Mouse (Mus musculus): ENCODE results near the gene Slc25a45. TPM values are rescaled to one million over a fixed set of nuclear protein-coding genes. Genes with fewer than 3 reads are reported as not detected.

Slc25a45 gene
- polyA plus RNA-seq, 1 experiment from 2014 or later, result 2.0 TPM

DNA sequence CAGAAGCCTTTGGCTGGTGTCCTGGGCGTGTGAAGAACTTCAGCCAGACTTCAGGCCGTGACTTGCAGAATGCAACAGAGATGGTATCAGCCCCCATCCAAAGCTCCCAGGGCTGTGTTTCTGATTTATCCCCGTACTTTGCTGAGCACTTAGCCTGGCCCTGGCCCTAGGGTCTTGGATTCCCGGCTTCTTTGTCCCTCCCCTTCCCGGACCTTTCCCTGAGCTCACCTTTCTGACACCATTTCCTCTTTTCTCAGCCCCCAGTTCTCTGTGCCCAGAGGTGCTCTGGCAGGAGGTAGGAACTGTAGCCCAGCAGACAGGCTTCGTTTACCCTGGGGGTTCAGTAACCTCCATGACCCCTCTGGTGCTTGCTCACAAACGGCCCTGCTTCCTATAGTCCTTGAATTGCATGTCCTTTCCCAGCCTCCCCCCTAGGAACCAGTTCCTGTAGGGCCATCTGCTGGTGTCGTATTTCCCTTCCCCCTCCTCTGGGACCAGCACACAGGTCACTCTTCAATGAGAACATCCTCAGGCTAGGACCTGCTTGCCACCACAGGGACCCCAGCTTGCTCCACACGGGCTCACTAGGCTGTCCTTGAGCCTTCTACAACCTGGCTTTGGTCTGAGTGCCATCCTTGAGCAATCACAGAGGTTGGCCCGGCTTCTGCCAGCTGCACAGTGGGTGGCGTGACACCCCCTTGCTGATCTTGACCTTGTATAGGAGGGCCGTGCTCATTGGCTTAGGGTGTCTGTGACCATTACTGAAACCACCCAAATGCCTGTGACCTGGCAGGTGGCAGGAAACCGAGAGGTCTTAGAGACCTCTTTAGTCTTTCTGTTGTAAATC, 28.6 kb upstream of the Slc25a45 start:
- peak overlapping the region; percentile 21 for H3K4me2 ChIP-seq (replicated peaks)
- no peaks in the 10 kb centered on the region for H3K27me3 ChIP-seq
- 23% methylated on average over 13 of the region's 13 CpGs for WGBS
- H3K9me3 ChIP-seq, result no peaks in the 10 kb centered on the region
- H3K9ac ChIP-seq, result no peak overlapping the region; the same call in 1 of the 2 replicates
- 0 out of 2 replicates have a peak overlapping the region, but pooled peaks have one; percentile 1 for H3K4me3 ChIP-seq
- no peak for ATAC-seq (ENCODE audit: insufficient number of reproducible peaks, insufficient read depth, low FRiP score, low TSS enrichment)
- H3K4me1 ChIP-seq, result peaks cover 57% of the 10 kb centered on the region
- peaks cover 20% of the 10 kb centered on the region for H3K36me3 ChIP-seq
- peak overlapping the region; percentile 95 for H3K27ac ChIP-seq

DNA sequence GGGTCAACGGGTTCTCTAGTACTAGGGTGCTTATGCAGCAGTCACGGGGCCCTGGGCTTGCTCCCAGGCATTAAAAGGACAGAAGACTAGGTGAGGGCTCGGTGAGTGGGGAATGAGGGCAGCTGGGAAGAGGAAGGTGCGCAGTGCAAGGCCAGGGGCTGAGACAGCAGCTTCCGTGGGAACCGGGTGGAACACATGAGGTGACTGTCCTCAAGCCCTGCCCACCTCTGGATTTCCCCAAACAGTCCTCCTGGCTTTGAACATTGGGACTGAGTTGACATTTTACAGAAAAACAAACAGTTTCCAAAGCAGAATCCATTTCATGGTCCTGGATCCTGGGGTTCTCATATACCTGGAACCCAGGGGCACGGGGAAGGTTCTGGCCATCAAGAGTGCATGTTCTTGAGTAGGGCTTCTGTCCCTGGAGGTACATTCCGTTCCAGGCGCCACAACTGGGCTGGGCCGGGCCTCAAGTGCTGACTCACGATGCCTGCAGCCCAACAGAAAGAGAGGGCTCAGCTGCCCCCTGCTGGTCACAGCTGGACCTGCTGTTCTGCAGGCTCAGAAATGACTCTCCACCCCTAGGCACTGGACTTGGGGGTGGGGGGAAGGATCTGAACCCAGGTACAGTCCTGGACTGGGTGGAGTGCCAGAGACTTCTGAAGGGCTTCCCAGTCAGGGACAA, 27.6 kb upstream of the Slc25a45 start:
- H3K9ac ChIP-seq, result peak overlapping the region; percentile 21; the same call in 1 of the 2 replicates
- H3K4me2 ChIP-seq (replicated peaks), result no peak overlapping the region; the same call in 1 of the 2 replicates
- H3K9me3 ChIP-seq, result no peaks in the 10 kb centered on the region
- H3K36me3 ChIP-seq, result peaks cover 21% of the 10 kb centered on the region
- peak overlapping the region; percentile 95; the same call in 1 of the 2 replicates for H3K27ac ChIP-seq
- ATAC-seq (ENCODE audit: insufficient number of reproducible peaks, insufficient read depth, low FRiP score, low TSS enrichment), result peak; percentile 26; the same call in 1 of the 2 replicates
- peaks cover 48% of the 10 kb centered on the region for H3K4me1 ChIP-seq
- no peaks in the 10 kb centered on the region for H3K27me3 ChIP-seq
- H3K4me3 ChIP-seq, result no peak overlapping the region
- 30% methylated on average over 11 of the region's 11 CpGs for WGBS

DNA sequence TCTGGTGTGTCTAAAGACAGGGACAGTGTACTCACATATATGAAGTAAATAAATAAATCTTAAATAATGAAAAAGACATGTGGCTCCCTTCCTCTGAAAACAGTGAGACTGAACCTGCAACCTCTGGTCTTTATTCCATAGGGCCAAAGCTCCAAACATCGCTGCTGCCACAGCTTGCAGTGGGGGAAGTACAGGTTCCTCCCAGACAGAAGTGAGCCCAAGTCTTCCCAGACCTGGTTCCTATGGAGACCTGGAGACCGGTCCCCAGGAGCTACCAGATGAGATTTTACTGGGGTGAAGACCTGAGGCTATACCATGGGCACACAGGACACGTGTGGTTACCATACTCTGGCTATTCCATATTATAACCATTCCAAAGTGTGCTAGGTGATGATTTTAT, 26.7 kb upstream of the Slc25a45 start:
- no peaks in the 10 kb centered on the region for H3K9me3 ChIP-seq
- peaks cover 45% of the 10 kb centered on the region for H3K4me1 ChIP-seq
- H3K4me3 ChIP-seq, result no peak overlapping the region
- ATAC-seq (ENCODE audit: insufficient number of reproducible peaks, insufficient read depth, low FRiP score, low TSS enrichment), result no peak
- no peak overlapping the region for H3K27ac ChIP-seq
- no peaks in the 10 kb centered on the region for H3K27me3 ChIP-seq
- WGBS, result 86% methylated on average over 3 of the region's 3 CpGs
- no peak overlapping the region for H3K4me2 ChIP-seq (replicated peaks)
- peaks cover 26% of the 10 kb centered on the region for H3K36me3 ChIP-seq
- no peak overlapping the region for H3K9ac ChIP-seq

DNA sequence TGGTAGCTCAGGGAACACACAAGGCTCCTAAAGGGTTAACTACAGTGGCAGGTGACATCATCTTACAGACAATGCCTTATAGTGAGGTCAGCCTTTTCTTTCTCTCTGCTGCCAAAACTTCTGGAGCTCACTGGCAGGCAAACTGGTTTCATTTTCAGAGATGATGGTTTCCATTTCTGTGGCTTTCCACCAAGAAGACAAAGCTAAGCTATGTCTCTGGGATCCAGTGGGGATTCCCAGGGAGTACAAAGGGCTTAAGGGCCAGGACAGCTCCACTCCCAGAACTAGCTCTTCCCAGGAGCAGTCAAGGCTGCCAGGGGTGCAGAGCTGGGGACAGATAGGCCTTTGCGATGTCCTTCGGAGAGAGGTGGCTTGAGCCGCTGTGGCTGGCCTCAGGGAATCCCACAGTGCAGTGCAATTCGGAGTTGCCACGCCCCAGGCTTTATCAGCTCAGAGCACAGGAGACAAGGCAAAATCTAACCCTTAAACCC, 26.1 kb upstream of the Slc25a45 start:
- Histone ChIP-seq H3K36me3 (peaks cover 29% of the 10 kb centered on the region), H3K27me3 (no peaks in the 10 kb centered on the region), H3K4me3 (no peak overlapping the region), H3K27ac (no peak overlapping the region), H3K9me3 (no peaks in the 10 kb centered on the region), H3K4me1 (peaks cover 39% of the 10 kb centered on the region), H3K4me2 (replicated peaks) (no peak overlapping the region), H3K9ac (peak overlapping the region; percentile 26)
- ATAC-seq (ENCODE audit: insufficient number of reproducible peaks, insufficient read depth, low FRiP score, low TSS enrichment), result no peak
- 77% methylated on average over 5 of the region's 5 CpGs for WGBS

DNA sequence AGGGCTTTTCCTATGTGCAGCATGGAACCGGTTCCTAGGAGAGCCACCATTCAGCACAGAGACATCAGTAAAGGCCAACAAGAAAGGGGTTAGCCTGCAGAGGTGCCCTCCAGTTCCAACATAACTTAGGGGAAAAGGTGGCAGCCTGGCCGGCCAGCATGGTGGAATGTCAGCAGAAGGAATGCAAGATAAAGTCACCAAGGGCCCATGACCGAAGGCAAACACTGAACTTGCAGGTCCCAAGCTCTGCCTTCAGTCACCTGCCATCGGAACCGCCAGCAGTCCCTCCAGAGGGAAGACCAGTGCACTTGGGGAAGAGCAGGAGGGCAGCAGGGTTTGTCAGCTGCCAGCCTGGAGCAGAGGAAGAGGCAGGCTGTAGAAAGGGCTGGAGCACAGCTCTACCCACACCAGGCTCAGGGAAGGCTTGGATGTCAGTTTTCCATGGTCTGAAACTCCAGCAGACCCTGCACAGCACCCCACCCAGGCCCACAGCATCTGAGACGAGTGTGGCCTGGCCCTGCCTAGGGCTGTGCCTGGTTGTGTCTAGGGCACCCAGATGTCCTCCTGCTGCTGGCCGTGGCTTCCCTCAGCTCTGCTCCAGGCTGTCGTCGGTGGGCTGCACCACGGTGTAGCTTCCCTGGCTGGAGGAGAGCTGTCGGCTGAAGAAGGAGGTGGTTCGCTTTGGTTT, 25.4 kb upstream of the Slc25a45 start:
- Histone ChIP-seq H3K4me2 (replicated peaks) (no peak overlapping the region), H3K36me3 (peaks cover 34% of the 10 kb centered on the region), H3K9me3 (no peaks in the 10 kb centered on the region), H3K4me1 (peaks cover 33% of the 10 kb centered on the region), H3K27ac (no peak overlapping the region), H3K27me3 (no peaks in the 10 kb centered on the region), H3K4me3 (no peak overlapping the region), H3K9ac (peak overlapping the region; percentile 26)
- WGBS, result 85% methylated on average over 12 of the region's 12 CpGs
- ATAC-seq (ENCODE audit: insufficient number of reproducible peaks, insufficient read depth, low FRiP score, low TSS enrichment), result no peak

DNA sequence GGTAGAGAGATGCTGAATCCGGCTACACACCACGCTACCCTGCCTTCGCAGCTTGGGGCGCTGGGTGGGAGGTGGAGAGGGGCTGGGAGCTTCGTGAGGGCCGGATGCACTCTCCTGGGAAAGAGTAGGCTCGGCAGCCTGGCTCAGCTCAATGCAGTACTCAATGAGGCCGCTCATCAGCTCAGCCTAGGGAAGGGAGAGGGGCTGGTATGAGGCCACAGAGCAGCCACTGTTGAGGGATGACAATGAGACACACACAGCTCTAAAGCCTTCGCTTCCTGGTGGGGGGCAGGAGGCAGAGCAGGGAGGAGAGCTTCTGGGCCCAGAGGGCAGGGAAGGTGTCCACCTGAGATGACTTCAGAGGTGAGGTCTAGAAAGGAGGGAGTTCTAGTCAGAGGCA, 21.0 kb upstream of the Slc25a45 start:
- H3K27me3 ChIP-seq, result no peaks in the 10 kb centered on the region
- H3K9me3 ChIP-seq, result no peaks in the 10 kb centered on the region
- H3K4me3 ChIP-seq, result no peak overlapping the region
- ATAC-seq (ENCODE audit: insufficient number of reproducible peaks, insufficient read depth, low FRiP score, low TSS enrichment), result 0 out of 2 replicates have a peak, but pooled peaks have one; percentile 41
- no peaks in the 10 kb centered on the region for H3K4me1 ChIP-seq
- WGBS, result 66% methylated on average over 9 of the region's 9 CpGs
- no peak overlapping the region for H3K4me2 ChIP-seq (replicated peaks)
- 0 out of 2 replicates have a peak overlapping the region, but pooled peaks have one; percentile 20 for H3K9ac ChIP-seq
- peaks cover 74% of the 10 kb centered on the region for H3K36me3 ChIP-seq
- H3K27ac ChIP-seq, result no peak overlapping the region

DNA sequence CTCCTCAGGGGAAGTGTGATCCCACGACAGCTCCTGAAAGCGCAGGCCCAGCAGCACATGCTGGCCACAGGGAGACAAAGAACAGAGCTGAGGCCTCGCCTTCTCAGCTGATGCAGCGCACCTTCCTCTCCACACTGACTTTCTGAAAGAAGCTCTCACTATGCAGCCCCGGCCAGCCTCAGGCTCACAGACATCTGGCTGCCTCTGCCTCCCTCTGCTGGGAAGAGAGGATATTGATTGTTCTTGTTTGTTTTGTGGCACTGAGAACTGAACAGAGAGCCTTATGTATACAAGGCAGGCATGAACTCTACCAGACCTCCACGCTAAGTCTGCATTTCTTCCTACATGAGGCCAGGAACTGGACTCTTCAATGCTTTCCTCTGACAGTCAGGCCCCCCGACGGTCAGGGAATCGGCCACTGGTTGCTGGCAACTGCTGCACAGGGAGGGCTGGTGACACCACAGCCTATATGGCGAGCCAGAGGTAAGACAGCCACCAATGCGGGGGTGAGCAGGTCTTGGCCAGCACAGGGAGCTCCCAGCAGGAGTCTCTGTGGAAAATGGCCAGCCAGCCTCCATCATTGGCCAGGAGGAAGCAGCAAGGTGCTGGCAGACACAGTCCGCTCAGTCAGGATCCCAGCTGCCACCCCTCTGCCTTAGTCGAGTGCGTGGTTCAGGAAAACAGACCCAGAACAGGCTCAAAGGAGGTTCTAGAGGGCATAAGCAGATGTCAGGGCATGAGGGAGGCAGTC, 15.1 kb upstream of the Slc25a45 start:
- H3K27ac ChIP-seq, result no peak overlapping the region
- H3K4me2 ChIP-seq (replicated peaks), result no peak overlapping the region
- H3K9ac ChIP-seq, result no peak overlapping the region
- H3K9me3 ChIP-seq, result no peaks in the 10 kb centered on the region
- H3K4me3 ChIP-seq, result no peak overlapping the region
- ATAC-seq (ENCODE audit: insufficient number of reproducible peaks, insufficient read depth, low FRiP score, low TSS enrichment), result no peak
- 94% methylated on average over 14 of the region's 14 CpGs for WGBS
- peaks cover 95% of the 10 kb centered on the region for H3K36me3 ChIP-seq
- H3K27me3 ChIP-seq, result no peaks in the 10 kb centered on the region
- H3K4me1 ChIP-seq, result no peaks in the 10 kb centered on the region

DNA sequence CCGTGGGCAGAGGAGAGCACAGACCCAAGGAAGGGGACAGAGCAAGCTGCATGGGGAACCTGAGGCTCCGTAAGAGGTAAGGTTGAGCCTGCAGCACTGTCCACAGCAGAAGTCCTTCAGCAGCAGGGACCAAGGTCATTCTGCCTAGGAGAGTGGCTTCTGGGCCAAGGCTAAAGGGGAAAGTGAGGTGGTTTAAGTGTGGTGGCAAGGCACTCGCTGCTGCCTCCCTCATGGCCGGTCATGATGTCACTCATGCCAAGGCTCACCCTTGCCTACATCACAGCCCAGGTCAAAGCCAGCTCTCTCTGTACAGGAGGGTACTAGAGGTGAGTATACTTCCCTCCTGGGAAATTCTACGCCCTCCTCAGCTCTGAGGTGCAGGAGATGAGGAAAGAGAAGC, 13.8 kb upstream of the Slc25a45 start:
- Histone ChIP-seq H3K27me3 (no peaks in the 10 kb centered on the region), H3K36me3 (peaks cover 96% of the 10 kb centered on the region), H3K4me2 (replicated peaks) (no peak overlapping the region), H3K4me3 (no peak overlapping the region), H3K9ac (no peak overlapping the region), H3K27ac (no peak overlapping the region), H3K4me1 (no peaks in the 10 kb centered on the region), H3K9me3 (no peaks in the 10 kb centered on the region)
- 97% methylated on average over 5 of the region's 5 CpGs for WGBS
- ATAC-seq (ENCODE audit: insufficient number of reproducible peaks, insufficient read depth, low FRiP score, low TSS enrichment), result no peak

DNA sequence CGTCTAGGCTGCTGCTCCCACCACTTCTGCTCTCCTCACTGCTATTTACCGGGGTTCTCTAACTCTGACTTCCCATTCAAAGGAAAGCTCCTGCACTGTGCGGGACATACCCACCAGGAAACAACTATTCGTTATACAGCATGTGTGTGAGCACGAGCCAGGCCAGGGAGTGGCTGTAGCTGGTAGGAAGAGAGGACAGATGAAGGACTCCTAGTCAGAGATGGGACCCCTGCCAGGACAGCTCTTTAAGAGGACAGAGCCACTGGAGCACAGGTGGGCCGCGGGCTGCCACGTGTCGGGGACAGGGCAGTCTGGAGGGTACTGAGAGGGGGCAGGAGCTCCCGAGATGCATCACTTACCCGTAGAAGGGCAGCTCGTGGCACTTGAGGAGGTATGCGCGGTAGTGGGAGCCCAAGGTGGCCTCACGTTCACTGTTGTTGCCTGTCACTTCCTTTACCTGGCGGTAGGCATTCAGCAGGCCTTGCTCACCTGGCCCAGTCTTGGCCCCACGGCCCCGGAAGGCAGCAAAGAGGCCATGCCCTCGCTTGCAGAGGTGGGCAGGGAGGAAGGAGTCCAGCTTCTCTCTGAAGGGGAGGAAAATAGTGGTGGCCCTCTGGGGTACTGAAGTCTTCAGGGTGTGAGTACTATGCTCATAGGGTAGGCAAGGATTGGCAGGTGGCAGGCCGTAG, 12.8 kb upstream of the Slc25a45 start:
- Histone ChIP-seq H3K9me3 (no peaks in the 10 kb centered on the region), H3K9ac (no peak overlapping the region), H3K27ac (no peak overlapping the region), H3K4me1 (no peaks in the 10 kb centered on the region), H3K27me3 (no peaks in the 10 kb centered on the region), H3K4me2 (replicated peaks) (no peak overlapping the region), H3K4me3 (no peak overlapping the region), H3K36me3 (peaks cover 96% of the 10 kb centered on the region)
- 93% methylated on average over 20 of the region's 20 CpGs for WGBS
- no peak for ATAC-seq (ENCODE audit: insufficient number of reproducible peaks, insufficient read depth, low FRiP score, low TSS enrichment)

DNA sequence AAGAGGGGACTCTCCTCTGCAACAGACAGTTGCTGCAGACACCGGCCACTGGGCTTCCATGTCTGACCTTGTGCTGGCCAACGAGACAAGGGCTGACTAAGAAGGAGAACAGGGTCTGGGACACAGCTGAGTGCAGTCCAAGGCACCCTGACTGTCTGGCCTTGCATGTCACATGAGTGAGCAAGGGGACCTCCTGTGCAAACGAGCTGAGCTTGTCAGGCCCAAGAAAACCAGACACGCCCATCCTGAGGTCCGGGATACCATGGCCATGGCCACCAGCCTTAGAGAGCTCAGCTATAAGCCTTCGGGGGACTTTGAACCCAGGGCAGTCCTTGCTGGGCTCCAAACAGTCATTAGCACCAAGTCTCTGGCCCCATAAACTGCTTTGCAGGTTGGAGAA, 9.5 kb upstream of the Slc25a45 start:
- no peak overlapping the region for H3K4me2 ChIP-seq (replicated peaks)
- H3K9ac ChIP-seq, result no peak overlapping the region
- peaks cover 14% of the 10 kb centered on the region for H3K4me1 ChIP-seq
- ATAC-seq (ENCODE audit: insufficient number of reproducible peaks, insufficient read depth, low FRiP score, low TSS enrichment), result no peak
- WGBS, result 87% methylated on average over 6 of the region's 6 CpGs
- H3K9me3 ChIP-seq, result no peaks in the 10 kb centered on the region
- no peaks in the 10 kb centered on the region for H3K27me3 ChIP-seq
- H3K4me3 ChIP-seq, result no peak overlapping the region
- H3K36me3 ChIP-seq, result peaks cover 72% of the 10 kb centered on the region
- no peak overlapping the region for H3K27ac ChIP-seq
